Mouse (Mus musculus): ENCODE results near the gene Mesp1.

DNA sequence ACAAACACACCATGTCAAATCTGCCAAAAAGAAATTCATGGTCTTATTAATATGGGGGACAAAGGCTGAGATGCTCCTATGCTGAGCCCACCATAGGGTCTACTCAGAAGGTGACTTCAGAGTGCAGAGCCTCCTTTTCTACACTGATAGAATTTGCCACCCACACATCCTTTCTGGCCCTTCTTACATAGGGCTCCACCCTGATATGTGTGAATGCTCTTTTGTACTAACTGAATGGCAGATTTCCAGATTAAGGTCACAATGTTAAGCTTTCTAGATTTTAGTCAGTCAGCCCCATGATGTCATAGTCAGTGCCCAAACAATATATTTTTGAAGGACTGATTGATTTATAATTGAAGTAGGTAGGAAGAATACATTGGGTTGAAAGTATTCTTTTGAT is 33.8 kb downstream of the Mesp1 start:
- TF ChIP-seq CTCF (IDR thresholded peaks at IDR 0.05; ENCODE audit: low read depth, low read length) (no peak), POLR2A (IDR thresholded peaks at IDR 0.05; ENCODE audit: borderline replicate concordance, low read depth, low read length) (no peak)

All from bone marrow macrophage, adult 2 months (primary cell).